Mouse (Mus musculus): Measurements from ENCODE around the gene Fam32a. TPM values are rescaled to one million over a fixed set of nuclear protein-coding genes. Genes with fewer than 3 reads are reported as not detected.
A peak's percentile ranks its signal among the peaks of the same experiment; 100 is the strongest.

Gene Fam32a
- total RNA-seq, 2 experiments from 2014 or later = 8.8 to 11.9 TPM

DNA sequence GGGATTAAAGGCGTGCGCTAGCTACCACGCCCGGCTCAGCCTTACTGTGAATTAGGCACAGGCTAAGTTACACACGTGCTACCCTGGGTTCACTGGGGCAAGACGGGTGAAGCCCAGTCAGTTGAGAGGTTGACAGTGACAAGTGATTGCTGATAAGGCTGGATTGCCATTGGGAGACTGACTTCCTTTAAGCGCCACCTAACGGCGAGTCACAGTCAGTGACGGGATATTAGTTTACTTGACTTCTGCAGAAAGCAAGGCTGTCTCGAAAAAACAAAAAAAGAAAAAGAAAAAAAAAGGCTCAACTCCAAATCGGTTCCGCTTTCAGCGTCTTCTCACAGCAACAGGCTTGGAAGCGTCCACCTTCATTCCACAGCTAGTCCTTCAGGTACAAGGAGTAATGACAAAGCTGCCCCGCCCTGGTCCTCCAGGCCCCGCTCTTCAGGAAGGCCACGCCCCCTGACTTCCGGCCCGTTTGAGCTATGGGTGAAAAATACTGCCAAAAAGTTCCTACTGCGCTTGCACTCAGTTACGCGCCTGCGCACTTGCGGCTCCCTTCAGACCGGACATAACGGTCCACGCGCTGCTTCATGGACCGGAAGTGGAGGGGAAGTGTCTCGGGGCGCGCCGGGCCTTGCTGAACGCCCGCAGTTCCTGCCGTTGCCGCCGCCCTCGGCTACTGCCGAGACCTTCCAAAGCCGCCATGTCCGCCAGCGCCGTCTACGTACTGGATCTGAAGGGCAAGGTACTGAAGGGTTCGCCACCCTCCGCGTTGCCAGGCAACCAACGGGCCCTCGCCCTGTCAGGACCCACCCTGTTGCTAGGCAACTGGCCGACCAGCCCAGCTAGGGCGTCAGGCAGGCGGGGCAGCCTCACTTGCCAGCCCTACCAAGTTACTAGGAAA is 20.2 kb downstream of the Fam32a start, which contains the start of gene Ap1m1:
Ap1m1 (plus strand) TSS at position 520 of the 904 bp plus-strand sequence.
- DNase-seq = peak; percentile 97

DNA sequence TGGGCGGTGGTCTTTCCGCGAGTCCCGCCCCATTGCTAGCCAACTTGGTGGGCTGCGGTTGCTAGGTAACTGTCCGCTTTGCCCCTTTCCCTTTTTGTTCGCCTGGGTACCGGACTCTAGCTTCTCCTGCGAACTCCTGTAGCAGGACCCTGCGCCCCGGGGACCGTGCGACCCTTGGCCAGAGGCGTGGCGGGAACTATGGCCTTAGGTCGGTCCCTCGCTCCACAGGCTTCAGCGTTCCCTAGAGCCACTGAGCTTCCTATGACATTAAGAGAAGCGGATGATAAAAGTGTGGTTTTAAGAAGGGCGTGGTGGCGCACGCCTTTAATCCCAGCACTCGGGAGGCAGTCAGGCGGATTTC is 20.9 kb downstream of the Fam32a start:
- no peak for DNase-seq

DNA sequence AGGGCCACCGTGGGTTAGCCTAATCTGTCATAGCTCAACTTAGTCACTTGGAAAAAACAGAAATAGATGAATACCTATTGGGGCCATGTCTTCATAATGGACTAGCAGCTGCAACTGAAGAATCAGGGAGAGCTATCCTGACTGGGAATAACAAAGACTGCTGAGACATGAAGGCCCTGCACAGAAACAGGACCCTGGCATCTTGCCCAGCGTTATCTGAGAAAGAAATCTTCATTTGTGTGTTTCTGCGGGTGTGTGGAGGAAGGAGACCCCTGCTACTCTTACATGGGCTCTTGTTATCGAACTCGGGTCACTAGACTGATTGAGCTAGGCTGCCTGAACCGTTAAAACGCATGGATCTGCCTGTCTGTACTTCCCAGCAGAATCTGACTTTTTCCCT is 21.4 kb downstream of the Fam32a start:
- DNase-seq = no peak

DNA sequence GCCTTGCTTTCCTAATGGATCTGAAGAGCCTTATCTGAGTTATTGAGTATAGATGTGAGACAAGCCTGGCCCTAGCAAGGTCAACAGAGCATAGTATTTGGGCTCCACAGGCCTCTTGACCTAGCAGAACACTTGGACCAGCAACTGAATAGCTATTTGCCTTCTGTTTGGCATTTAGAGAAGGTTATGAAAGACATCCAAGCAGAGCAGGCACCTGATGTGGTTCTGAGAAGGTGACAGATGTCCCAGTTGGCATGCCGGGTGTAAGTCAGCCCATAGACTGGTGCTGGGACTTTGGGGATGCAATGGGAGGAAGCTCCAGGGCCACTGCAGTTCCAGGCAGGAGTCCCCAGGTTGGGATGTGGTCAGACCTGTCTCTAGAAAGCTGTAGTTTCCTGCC is 22.7 kb downstream of the Fam32a start:
- DNase-seq = no peak

DNA sequence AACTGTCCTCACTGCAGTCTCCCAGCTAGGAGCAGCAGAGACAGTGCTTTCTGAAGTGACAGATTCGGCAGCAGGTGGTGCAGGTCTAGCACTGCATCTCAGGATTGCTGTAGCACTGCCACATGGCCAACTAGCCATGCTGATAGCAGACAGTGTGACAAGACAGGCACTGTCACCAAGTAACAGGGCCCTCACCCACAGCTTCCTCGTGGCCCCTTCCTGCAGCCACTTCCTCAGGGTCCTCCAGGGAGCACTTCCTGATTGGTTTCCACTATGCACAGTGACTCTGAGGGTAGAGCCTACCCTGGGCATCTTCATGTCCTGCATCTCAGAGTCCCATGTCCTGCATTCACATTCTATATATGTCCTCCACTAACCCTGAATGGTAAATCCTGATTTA is 25.1 kb downstream of the Fam32a start:
- no peak for DNase-seq

DNA sequence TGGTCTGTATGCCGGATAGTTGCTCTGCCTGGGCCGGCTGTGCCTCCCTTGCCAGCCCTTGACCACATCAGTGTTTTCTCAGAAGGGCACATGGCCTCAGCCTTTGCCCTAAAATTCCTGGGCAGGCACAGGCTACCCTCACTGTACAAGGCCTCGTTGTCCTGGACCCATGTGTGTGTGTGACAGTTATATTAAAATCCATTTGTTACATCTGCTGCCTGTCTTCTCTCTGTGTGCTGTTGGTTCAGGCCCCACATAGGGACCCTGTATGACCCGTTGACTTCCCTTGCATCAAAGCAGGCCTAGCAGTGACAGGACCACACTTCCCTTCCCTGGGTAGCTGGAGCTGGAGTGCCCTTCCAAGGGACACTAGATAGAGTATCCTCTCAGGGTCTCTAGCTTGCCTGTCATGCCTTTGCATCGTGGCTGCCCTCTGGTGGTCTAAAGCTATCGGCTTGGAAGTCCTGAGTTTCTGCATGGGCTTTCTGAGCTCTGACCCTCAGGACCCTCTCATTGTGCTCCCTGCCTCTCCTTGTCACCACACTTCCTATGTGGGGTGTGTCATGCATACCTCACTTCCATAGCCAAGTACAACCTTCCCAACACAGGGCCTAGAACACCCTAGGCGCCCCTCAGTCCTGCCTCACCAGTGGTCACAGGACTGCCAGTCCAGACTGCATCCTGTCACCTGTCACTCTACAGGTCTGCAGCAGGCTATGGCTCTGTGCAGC is 37.8 kb downstream of the Fam32a start:
- DNase-seq = no peak

DNA sequence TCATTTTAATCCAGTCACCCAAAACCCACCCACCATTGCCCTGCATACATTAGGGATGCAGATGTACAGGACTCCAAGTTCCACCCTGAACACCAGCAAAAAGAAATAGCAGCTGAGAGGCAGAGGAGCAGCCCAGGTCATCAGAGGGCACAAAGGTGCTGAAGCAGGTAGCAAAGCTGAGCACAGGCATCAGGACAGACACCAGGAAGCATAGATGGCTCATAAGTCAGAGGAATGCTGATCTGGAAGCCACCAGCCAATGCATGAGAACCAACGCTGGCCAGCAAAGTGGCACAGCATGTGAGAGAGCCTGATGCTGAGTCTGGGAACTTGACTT is 38.3 kb downstream of the Fam32a start:
- no peak for DNase-seq

DNA sequence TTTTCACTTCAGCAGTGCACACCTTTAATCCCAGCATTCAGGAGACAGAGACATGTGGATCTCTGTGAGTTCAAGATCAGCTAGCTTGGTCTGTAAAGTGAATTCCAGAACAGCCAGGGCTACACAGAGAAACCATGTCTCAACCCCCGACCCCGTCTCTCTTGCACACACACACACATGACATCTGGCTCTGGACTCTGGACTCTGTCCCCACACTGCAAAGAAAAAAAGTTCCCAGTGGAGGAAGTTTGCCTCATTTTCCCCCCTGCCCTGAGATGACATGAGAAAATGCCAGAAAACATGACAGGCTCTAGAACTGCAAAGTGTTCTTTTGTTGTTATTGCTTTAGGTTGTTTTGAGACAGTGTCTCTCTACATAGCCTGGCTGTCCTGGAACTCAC is 40.3 kb downstream of the Fam32a start:
- DNase-seq = no peak

DNA sequence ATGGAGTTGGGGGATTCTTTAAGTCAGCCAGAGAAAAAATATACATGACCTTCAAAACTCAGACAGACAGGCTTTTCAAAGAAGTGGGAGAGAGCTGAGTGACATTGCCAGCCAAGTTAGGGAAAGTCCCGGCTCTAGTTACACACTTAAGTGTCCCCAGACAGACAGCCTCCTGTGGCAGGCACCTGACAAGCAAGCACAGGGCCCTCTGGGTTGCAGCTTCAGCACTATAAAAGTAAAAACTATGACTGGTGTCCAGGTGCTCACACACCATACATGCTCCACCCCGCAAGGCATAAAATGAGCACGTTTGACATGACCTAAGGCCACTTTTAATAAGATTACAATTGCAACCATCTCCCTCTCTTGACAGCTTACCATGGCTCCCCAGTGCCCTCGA is 41.1 kb downstream of the Fam32a start:
- no peak for DNase-seq

DNA sequence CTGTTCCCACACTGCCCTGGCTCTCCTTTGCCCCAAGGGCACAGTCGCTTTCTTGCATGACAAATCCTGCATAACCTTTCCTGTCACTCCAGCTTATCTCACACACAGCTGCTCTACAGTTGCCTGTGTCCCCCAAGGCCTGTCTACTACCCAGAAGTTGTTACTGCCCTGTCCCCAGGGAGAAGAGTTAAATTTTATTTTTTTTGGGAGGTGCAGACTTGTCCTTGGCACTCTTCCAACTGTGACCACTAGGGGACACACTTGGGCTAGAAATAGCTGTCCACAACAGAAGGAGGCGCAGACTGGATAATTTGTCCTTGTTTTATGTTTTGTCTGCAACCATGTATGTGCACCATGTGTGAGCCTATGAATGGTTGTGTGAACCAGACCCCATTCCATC is 41.5 kb downstream of the Fam32a start:
- DNase-seq = peak; percentile 39

DNA sequence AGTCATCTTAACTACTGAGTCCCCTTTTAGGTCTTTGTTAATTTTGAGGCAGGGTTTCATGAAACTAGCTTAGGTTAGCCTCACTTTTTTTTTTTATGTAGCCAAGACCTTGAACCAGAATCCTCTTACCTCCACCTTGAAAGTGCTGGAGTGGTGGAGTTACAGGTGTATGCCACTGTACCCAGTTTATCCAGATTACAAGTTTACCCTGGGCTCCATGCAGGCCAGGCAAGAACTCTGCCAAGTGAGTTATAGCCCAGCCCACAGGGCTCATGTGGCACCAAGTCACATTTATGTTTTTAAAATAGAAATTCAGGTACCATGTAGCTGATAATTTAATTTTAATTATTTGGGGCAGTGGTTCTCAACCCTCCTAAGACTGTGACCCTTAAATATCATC is 41.9 kb downstream of the Fam32a start:
- no peak for DNase-seq

DNA sequence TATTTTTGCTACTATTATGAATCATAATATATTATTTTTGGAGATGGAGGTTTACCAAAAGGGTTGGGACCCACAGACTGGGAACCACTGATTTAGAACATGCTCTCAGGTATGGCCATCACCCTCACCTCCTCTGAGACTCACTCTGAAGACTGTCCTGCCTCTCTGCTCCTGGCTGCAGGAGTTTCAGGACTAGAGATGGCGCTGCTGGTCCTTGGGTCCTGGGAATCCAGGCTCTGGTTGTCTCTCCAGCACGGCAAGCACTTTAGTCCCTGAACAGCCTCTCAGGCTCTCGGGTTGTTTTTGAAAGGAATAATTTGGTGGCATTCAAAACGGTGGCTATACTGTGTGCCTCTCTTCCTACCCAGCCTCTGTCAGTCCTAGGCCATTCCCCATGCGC is 42.3 kb downstream of the Fam32a start:
- no peak for DNase-seq

DNA sequence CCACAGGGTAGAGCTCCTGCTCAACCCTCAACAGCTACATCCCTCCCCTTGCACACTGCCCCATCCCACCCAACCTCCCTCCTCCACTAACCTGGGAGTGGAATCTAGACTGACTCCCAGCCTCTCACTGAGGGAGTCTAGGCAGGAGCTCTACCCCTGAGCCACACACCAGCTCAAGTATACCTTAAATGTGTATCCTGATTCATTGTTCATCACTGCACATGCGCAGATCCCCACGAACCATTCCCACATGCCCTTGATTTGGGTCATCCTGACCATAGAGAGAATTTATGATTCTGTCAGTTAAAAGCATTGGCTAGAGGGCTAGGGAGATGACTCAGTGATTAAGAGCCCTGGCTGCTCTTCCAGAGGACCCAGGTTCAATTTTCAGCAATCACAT is 43.2 kb downstream of the Fam32a start:
- no peak for DNase-seq

DNA sequence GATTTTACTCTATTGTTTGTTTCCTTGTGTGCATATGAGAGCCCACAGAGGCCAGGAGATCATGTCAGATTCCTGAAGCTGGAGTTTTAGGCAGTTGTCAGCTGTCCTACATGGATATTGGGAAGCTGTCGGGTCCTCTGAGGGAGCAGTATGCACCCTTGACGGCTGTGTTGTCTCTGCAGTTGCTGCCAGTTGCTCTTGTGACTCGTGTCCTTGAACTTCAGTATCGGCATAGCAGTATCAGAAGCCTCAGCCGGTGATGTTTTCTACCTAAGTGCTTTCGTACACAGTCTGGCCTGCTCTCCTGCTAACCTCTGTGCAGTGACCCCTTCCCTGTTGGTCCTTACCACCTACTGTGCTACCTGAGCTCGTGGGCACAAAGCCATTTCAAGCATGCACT is 43.9 kb downstream of the Fam32a start:
- no peak for DNase-seq

DNA sequence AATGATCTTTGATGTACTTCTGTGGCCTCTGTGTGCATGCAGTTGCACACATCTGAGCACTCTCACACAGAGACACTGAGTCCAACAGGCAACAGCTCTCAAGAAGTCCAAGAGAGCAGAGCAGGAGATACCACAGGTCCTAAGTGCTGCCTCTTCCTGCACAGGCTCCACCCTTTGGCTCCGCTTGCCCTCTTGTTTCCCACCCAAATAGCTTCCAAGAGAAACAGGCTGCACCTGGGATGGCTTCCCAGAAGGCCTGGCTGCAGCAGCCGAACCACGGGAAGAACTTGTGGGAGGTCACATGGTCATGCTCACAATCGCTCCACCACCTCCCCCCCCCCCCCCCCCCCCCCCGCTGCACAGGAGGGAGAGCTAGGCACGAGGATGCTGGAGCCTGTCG is 45.8 kb downstream of the Fam32a start:
- peak; percentile 74 for DNase-seq

DNA sequence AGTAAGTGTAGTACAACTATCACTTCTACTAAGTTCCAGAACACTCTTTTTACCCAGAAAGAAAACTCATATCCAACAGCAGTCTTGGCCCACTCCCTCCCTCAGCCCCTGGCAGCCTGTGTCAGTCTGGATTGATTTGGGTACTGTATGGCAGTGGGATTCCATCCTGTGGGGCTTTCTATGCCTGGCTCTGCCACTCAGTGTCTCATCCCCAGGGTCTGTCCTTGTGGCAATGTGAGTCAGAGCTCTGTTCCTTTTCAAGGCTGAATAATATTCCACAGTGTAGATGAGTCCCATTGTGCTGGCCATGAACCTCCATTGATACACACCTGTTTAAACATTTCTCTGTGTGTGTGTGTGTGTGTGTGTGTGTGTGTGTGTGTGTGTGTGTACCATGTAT is 47.1 kb downstream of the Fam32a start:
- no peak for DNase-seq

DNA sequence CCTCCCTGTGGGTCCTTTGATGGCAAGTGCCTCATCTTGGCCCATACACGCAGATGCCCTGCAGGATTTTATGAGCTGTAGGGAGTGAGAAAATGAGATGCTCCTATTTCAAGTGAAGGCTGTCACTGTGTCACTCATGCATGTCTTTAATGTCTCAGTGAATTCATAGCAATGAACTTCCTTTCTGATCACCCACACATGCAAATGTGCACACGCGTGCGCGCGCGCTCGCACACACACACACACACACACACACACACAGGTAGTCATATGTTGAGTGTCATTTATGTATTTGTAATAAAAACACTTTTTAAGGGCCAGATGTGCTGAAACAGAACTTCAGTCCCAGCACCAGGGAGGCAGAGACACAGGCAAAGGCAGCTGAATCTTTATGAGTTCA is 47.6 kb downstream of the Fam32a start:
- no peak for DNase-seq

DNA sequence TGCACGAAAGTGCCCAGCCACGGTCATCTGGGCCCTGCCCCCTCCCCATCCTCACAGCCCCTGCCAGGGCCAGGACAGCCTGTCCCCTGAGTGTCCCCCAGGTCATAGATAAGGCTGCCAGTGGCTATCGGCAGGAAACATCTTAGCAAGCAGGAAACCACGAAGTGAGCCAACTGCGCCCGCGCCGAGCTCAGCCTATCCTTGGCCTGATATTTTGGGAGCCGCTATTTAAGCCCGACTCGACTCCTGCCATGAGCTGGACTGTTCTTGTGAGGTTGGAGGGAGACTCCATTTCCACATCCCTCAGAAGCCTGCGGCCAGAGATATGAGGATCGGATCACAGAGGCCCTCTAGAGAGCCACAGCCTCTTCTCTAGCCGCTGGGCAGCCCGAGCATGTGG is 48.8 kb downstream of the Fam32a start:
- DNase-seq = peak; percentile 78

DNA sequence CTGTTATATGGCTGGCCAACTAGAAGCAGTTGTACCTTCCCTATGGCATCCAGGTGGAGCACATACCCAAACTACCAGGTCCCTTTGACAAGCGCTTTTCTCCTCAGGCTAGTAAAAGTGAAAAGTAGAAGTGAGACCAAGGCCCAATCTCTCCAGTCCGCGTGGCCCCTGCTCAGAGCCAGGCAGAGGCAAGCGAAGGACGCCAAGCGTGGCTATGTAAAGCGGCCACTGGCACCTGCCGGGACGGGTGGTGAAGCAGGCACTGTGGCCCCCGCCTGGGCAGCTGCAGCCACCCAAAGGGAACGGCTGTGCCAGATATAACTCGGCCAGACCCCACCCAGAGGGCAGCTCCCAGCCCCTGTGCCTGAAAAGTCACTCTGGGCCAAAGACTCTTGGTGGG is 51.1 kb downstream of the Fam32a start:
- DNase-seq = no peak

DNA sequence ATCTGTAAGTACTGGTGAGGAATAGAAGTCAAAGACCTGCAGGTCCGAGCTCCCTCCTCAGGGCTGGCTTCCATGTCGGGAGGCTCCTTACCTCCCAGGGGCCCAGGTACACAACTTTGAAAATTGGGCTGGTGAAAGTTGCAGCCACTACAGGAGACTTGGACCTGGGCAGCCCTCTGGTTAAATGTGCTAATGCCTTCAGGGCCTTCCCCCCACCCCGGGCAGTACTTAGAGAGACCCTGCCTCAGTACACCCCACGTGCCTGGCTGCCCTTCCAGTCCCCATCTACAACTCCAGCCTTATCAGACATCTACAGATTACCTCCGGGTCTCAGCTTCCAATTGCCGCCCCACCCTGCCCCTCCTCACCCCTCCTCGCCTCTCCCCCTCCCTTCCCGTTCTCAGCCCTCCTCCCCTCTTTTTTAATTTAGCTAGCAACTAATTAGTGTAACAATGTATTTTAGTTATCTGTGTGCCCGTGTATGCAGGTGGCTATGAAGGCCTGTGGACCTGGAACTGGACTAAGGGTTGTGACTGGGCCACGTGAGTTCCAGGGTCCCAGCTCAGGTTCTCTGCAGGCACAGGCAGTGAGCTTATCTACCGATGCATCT is 51.6 kb downstream of the Fam32a start:
- DNase-seq = no peak

DNA sequence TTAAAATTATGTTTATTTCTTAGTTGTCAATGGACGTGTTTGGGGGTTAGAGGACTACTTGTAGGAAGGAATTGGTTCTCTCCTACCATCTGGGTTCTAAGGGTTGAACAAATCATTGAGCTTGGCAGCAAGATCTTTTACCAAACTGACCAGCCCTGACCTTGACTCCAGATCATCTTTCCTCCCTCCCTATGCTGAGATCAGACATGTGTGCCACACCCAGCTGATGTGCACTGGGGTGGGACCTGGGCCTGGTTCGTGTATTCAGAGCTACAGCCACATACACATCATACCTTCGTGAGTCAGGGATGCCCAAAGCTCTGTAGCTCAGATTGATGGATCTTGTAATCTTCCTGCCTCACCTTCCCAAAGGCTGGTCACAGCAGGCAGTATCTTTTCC is 52.2 kb downstream of the Fam32a start:
- DNase-seq = no peak

DNA sequence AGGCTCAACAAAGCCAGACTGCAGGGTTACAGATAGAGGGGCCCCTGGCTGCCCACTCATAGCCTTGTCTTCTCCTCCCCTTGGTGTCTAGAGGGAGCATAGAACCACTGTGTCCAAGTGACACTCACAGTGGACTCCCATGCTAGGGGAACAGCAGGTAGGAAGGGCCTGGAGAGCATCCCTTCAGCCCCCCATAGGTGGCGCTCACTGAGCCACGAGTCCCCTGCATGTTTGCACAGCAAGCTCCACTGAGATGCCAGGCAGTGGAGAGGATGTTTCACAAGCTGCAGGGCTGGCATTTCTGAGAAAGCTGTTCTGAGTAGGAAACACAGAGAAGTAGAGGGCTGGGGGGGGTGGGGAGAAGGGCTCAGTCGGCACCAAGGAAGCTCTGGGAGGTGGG is 52.8 kb downstream of the Fam32a start:
- peak; percentile 51 for DNase-seq

DNA sequence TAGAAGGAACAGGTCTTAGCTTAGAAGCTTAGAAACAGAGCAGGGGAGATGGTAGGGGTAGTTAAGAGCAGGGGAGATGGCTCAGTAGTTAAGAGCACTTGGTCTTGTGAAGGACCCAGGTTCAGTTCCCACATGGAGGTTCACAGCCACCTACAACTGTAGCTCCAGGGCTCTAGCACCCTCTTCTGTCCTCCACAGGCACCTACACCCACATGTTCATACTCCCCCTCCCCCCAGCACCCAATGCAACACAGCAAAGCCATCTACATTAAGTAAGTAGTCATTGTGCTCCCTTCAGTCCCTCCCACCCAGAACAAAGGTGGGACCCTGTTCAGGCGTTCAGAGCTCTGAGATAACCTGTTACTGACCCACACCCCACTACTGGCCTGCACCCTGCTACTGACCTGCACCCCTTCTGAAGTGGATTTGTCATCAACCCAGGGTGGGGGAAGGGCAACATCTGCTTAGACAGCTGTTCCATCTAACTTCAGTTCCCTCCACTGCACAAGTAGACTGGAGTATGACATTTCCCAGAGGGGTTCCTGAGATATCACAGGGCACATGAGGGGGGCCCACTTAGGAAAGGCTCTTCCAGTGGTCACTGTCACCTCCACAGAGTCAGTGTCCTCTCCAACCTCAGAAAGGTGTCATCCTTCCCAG is 53.7 kb downstream of the Fam32a start:
- DNase-seq = no peak

Measured in gastrocnemius, postnatal 25 days (tissue).